Mouse (Mus musculus) liver, embryonic 11.5 days (tissue): ENCODE data around the gene Pde4b. TPM values are rescaled to one million over a fixed set of nuclear protein-coding genes. Genes with fewer than 3 reads are reported as not detected.

Experiments
- ATAC-seq: fragments of 200-750 bp; cut with Nextera tagmentation; replicated peaks from 2 replicates; pipeline ENCODE4 v1.8.0; 2017; ENCODE audit warnings: moderate number of reproducible peaks, mild to moderate bottlenecking, moderate TSS enrichment, moderate library complexity; ENCODE audit not compliant: low FRiP score
- DNase-seq: peaks from one replicate; pipeline ENCODE4 v3.0.0-alpha.2; 2017; ENCODE audit warnings: low spot score
- H3K27ac ChIP-seq: fragments of 300-500 bp; sonication (generic); 2 replicates; pipeline ENCODE4 v1.5.1; 2014; ENCODE audit warnings: mild to moderate bottlenecking, low read depth, low read length, control low read depth
- H3K27me3 ChIP-seq: fragments of 300-500 bp; sonication (generic); replicated peaks from 2 replicates; pipeline ENCODE4 v1.6.1; 2014; ENCODE audit warnings: low read length, mixed read lengths; ENCODE audit not compliant: control insufficient read depth, insufficient read depth
- H3K36me3 ChIP-seq: fragments of 300-500 bp; sonication (generic); 2 replicates; pipeline ENCODE4 v1.6.1; 2014; ENCODE audit warnings: mild to moderate bottlenecking, low read length, moderate library complexity, mixed read lengths; ENCODE audit not compliant: control insufficient read depth, insufficient read depth
- H3K4me1 ChIP-seq: fragments of 300-500 bp; sonication (generic); replicated peaks from 2 replicates; pipeline ENCODE4 v1.6.1; 2014; ENCODE audit warnings: low read length, mixed read lengths; ENCODE audit not compliant: control insufficient read depth, insufficient read depth
- H3K4me2 ChIP-seq: fragments of 300-500 bp; sonication (generic); 2 replicates; pipeline ENCODE4 v1.6.1; 2014; ENCODE audit warnings: mild to moderate bottlenecking, control low read depth, moderate library complexity
- H3K4me3 ChIP-seq: fragments of 300-500 bp; sonication (generic); 2 replicates; pipeline ENCODE4 v1.5.1; 2014; ENCODE audit warnings: low read depth, low read length, control low read depth
- H3K9ac ChIP-seq: fragments of 300-500 bp; sonication (generic); 2 replicates; pipeline ENCODE4 v1.6.1; 2014; ENCODE audit warnings: low read depth, low read length, control low read depth
- H3K9me3 ChIP-seq: fragments of 300-500 bp; sonication (generic); 2 replicates; pipeline ENCODE4 v1.6.1; 2016; ENCODE audit warnings: low read length, inconsistent platforms, mixed read lengths; ENCODE audit not compliant: control insufficient read depth
- WGBS: fragments of 180-500 bp; shearing (Covaris S2); extraction: QIAGEN DNeasy Blood & Tissue Kit; methylation state at CpG from one replicate; pipeline ENCODE4 v1.1.7; 2014; 5-methylcytosine and 5-hydroxymethylcytosine counted together
- polyA plus RNA-seq: library from polyadenylated mRNA; unstranded; fragments of >200 nt; fragmentation: Nextera tagmentation; extraction: Ambion mirVana; gene quantifications from 2 replicates; pipeline ENCODE4 v1.2.1, GENCODE M21; 2014

The Pde4b gene
- polyA plus RNA-seq, 1 experiment from 2014 or later = 9.2 TPM

- no peaks in the 10 kb centered on the region for H3K27me3 ChIP-seq
- WGBS = 76% methylated on average over 4 of the region's 4 CpGs
- H3K4me3 ChIP-seq = no peak overlapping the region
- DNase-seq = no peak
- no peaks in the 10 kb centered on the region for H3K9me3 ChIP-seq
- no peaks in the 10 kb centered on the region; the same call in 1 of the 2 replicates for H3K4me1 ChIP-seq
- H3K36me3 ChIP-seq = no peaks in the 10 kb centered on the region
- no peak overlapping the region for H3K27ac ChIP-seq
- no peak overlapping the region for H3K9ac ChIP-seq
- no peak for ATAC-seq
- H3K4me2 ChIP-seq = no peak overlapping the region
Measured at GRCm38 (mm10) chr4:102148766-102149165, 61.4 kb downstream of the Pde4b start.

- no peak overlapping the region for H3K4me2 ChIP-seq
- H3K36me3 ChIP-seq = no peaks in the 10 kb centered on the region
- no peaks in the 10 kb centered on the region for H3K27me3 ChIP-seq
- no peak for ATAC-seq
- H3K27ac ChIP-seq = no peak overlapping the region
- no peaks in the 10 kb centered on the region for H3K9me3 ChIP-seq
- DNase-seq = no peak
- H3K9ac ChIP-seq = no peak overlapping the region
- no peaks in the 10 kb centered on the region for H3K4me1 ChIP-seq
- H3K4me3 ChIP-seq = no peak overlapping the region
Measured at GRCm38 (mm10) chr4:102159178-102159577, 71.8 kb downstream of the Pde4b start.

- no peak overlapping the region for H3K27ac ChIP-seq
- no peak overlapping the region for H3K9ac ChIP-seq
- H3K27me3 ChIP-seq = no peaks in the 10 kb centered on the region
- no peak for ATAC-seq
- H3K4me1 ChIP-seq = no peaks in the 10 kb centered on the region
- DNase-seq = no peak
- no peaks in the 10 kb centered on the region for H3K9me3 ChIP-seq
- WGBS = 39% methylated on average over 3 of the region's 3 CpGs
- no peak overlapping the region for H3K4me3 ChIP-seq
- H3K36me3 ChIP-seq = no peaks in the 10 kb centered on the region
- no peak overlapping the region for H3K4me2 ChIP-seq
Measured at GRCm38 (mm10) chr4:102171636-102172035, 84.3 kb downstream of the Pde4b start.

- Histone ChIP-seq H3K27me3 (no peaks in the 10 kb centered on the region), H3K4me1 (no peaks in the 10 kb centered on the region), H3K36me3 (no peaks in the 10 kb centered on the region), H3K27ac (no peak overlapping the region), H3K9me3 (no peaks in the 10 kb centered on the region), H3K4me3 (no peak overlapping the region), H3K4me2 (no peak overlapping the region), H3K9ac (no peak overlapping the region)
- no peak for DNase-seq
- WGBS = 63% methylated on average over 7 of the region's 7 CpGs
- no peak for ATAC-seq
Measured at GRCm38 (mm10) chr4:102172711-102173213, 85.4 kb downstream of the Pde4b start.

- no peaks in the 10 kb centered on the region for H3K9me3 ChIP-seq
- H3K27ac ChIP-seq = no peak overlapping the region
- 59% methylated on average over 2 of the region's 2 CpGs for WGBS
- no peak for ATAC-seq
- no peak for DNase-seq
- no peak overlapping the region for H3K4me2 ChIP-seq
- H3K4me1 ChIP-seq = no peaks in the 10 kb centered on the region
- no peaks in the 10 kb centered on the region for H3K27me3 ChIP-seq
- H3K4me3 ChIP-seq = no peak overlapping the region
- H3K36me3 ChIP-seq = no peaks in the 10 kb centered on the region
- no peak overlapping the region for H3K9ac ChIP-seq
Measured at GRCm38 (mm10) chr4:102175985-102176384, 88.6 kb downstream of the Pde4b start.

- DNase-seq = no peak
- ATAC-seq = no peak
- Histone ChIP-seq H3K27me3 (no peaks in the 10 kb centered on the region), H3K9me3 (no peaks in the 10 kb centered on the region), H3K9ac (no peak overlapping the region), H3K4me3 (no peak overlapping the region), H3K4me1 (no peaks in the 10 kb centered on the region), H3K36me3 (no peaks in the 10 kb centered on the region), H3K27ac (no peak overlapping the region), H3K4me2 (no peak overlapping the region)
- 67% methylated on average over 5 of the region's 5 CpGs for WGBS
Measured at GRCm38 (mm10) chr4:102177258-102177657, 89.9 kb downstream of the Pde4b start.

GRCm38 (mm10) chr4:102186888-102187287 lies 99.5 kb downstream of the Pde4b start:
- Histone ChIP-seq H3K4me1 (no peaks in the 10 kb centered on the region), H3K36me3 (no peaks in the 10 kb centered on the region), H3K4me2 (no peak overlapping the region), H3K27ac (no peak overlapping the region), H3K9me3 (no peaks in the 10 kb centered on the region), H3K9ac (no peak overlapping the region), H3K27me3 (no peaks in the 10 kb centered on the region), H3K4me3 (no peak overlapping the region)
- DNase-seq (no peak), ATAC-seq (no peak)
- 80% methylated on average over 5 of the region's 5 CpGs for WGBS

- Histone ChIP-seq H3K4me2 (no peak overlapping the region), H3K4me3 (no peak overlapping the region), H3K27me3 (no peaks in the 10 kb centered on the region), H3K9me3 (no peaks in the 10 kb centered on the region), H3K9ac (no peak overlapping the region), H3K36me3 (no peaks in the 10 kb centered on the region), H3K4me1 (no peaks in the 10 kb centered on the region), H3K27ac (no peak overlapping the region)
- WGBS = 87% methylated on average over 5 of the region's 5 CpGs
- no peak for ATAC-seq
- no peak for DNase-seq
Measured at GRCm38 (mm10) chr4:102197707-102198106, 110.4 kb downstream of the Pde4b start.

- H3K4me3 ChIP-seq = no peak overlapping the region
- 87% methylated on average over 2 of the region's 2 CpGs for WGBS
- DNase-seq (no peak), ATAC-seq (no peak)
- H3K27ac ChIP-seq = no peak overlapping the region
- no peaks in the 10 kb centered on the region for H3K4me1 ChIP-seq
- no peaks in the 10 kb centered on the region for H3K36me3 ChIP-seq
- H3K9ac ChIP-seq = no peak overlapping the region
- H3K4me2 ChIP-seq = no peak overlapping the region
- no peaks in the 10 kb centered on the region for H3K9me3 ChIP-seq
- no peaks in the 10 kb centered on the region for H3K27me3 ChIP-seq
Measured at GRCm38 (mm10) chr4:102209773-102210172, 122.4 kb downstream of the Pde4b start.
